Mouse (Mus musculus): ENCODE measurements around the gene Atraid.

Atraid gene

GRCm38 (mm10) chr5:31094799-31095691 lies 46.9 kb downstream of the Atraid start:
- DNase-seq (ENCODE audit: extremely low read depth, low read depth): no peak

GRCm38 (mm10) chr5:31095711-31096480 lies 47.8 kb downstream of the Atraid start:
- no peak for DNase-seq (ENCODE audit: extremely low read depth, low read depth)
